Mouse (Mus musculus): Measurements from ENCODE around the gene Dnajc15. TPM values are rescaled to one million over a fixed set of nuclear protein-coding genes. Genes with fewer than 3 reads are reported as not detected.
"Not testable (repeated sequence)": the region's sequence is repeated elsewhere in the genome, so short reads cannot be mapped to it uniquely, and the experiment has no call there.

Dnajc15 gene
- polyA plus RNA-seq, 1 experiment: 15.5 TPM

- DNase-seq (ENCODE audit: low read depth): peak; percentile 58
- TF ChIP-seq CTCF (IDR thresholded peaks at IDR 0.05; ENCODE audit: borderline replicate concordance, extremely low read depth, insufficient read depth, insufficient read length) (no peak), POLR2A (IDR thresholded peaks at IDR 0.05; ENCODE audit: borderline replicate concordance, extremely low read depth, insufficient read depth, insufficient read length, poor library complexity, severe bottlenecking) (no peak)
Observed at GRCm38 (mm10) chr14:77886376-77886775, 11.5 kb upstream of the Dnajc15 start.

DNA sequence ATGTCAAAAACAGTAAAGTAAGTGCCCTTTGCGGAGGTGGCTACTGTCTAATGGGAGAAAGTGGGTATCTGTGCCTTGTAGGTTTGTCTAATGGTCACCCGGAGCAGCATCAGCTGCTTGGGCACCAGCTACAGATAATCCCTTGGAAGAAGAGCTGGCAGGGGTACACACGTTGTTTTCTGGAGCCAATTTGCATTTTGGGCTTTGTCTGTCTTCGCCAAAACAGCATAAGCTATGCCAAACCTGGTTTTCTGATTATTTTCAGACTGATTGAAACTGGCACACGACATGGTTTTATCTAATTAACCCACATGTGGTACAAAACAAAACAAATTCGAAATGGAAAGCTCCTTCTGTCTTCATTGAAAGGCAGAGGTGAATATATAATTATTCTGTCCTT, 7.7 kb upstream of the Dnajc15 start:
- DNase-seq (ENCODE audit: low read depth): peak; percentile 84
- TF ChIP-seq POLR2A (IDR thresholded peaks at IDR 0.05; ENCODE audit: borderline replicate concordance, extremely low read depth, insufficient read depth, insufficient read length, poor library complexity, severe bottlenecking): no peak

- no peak for TF ChIP-seq POLR2A (IDR thresholded peaks at IDR 0.05; ENCODE audit: borderline replicate concordance, extremely low read depth, insufficient read depth, insufficient read length, poor library complexity, severe bottlenecking)
- TF ChIP-seq CTCF (IDR thresholded peaks at IDR 0.05; ENCODE audit: borderline replicate concordance, extremely low read depth, insufficient read depth, insufficient read length): no peak
Observed at GRCm38 (mm10) chr14:77881998-77882397, 7.1 kb upstream of the Dnajc15 start.

DNA sequence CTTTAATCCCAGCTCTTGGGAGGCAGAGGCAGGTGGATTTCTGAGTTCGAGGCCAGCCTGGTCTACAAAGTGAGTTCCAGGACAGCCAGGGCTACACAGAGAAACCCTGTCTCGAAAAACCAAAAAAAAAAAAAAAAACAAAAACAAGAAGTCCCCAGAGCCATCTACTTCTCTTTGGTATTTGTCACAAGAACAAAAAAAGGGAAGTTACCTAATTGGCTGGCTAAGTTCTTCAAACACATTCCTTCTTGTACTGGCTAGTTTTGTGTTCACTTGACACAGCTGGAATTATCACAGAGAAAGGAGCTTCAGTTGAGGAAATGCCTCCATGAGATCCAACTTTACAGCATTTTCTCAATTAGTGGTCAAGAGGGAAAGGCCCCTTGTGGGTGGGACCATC, 3.0 kb upstream of the Dnajc15 start:
- not testable (repeated sequence) for DNase-seq (ENCODE audit: low read depth)

More at GRCm38 (mm10) chr14:77881998-77882397, 7.1 kb upstream of the Dnajc15 start:
- DNase-seq (ENCODE audit: low read depth): no peak

DNA sequence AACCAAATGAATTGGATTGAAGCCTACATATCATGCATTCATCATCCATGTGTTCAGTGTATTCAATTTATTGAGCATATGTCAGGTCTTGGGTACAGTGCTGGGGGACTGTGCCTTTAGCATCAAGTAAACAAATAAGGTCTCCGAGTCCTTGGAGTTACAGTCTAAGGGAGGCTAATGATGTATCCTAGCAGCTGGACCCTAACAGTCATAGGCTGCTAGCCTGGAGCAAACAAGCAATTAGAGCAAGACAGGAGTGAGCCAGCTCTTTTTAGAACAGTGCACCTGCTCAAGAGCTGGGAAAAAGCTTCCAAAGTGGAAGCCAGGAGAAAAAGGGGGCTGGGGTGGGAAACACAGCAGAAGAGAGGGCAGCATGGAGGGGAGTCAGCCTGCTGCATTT, 1.3 kb upstream of the Dnajc15 start:
- TF ChIP-seq CTCF (IDR thresholded peaks at IDR 0.05; ENCODE audit: borderline replicate concordance, extremely low read depth, insufficient read depth, insufficient read length) (no peak), POLR2A (IDR thresholded peaks at IDR 0.05; ENCODE audit: borderline replicate concordance, extremely low read depth, insufficient read depth, insufficient read length, poor library complexity, severe bottlenecking) (no peak)
- DNase-seq (ENCODE audit: low read depth): peak; percentile 80

- TF ChIP-seq POLR2A (IDR thresholded peaks at IDR 0.05; ENCODE audit: borderline replicate concordance, extremely low read depth, insufficient read depth, insufficient read length, poor library complexity, severe bottlenecking) (no peak), CTCF (IDR thresholded peaks at IDR 0.05; ENCODE audit: borderline replicate concordance, extremely low read depth, insufficient read depth, insufficient read length) (no peak)
Observed at GRCm38 (mm10) chr14:77871380-77871975, 3.4 kb downstream of the Dnajc15 start.

DNA sequence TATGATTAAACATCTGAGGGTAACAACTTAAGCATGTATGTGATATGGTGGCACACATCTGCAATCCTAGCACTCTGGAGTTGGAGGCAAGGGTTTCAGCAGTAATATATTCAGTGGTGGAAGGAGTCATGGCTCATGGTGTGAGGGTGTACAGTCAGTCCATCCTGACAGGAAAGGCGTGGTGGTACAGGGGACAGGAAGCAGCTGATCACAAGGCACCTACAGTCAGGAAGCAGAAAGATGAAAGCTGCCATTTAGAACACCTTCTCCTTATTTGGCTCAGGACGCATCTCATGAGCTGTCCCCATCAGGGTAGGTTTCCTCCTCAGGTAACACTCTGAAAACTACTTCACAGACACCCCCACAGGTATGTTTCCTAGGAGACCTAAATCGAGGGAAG, 4.0 kb downstream of the Dnajc15 start:
- TF ChIP-seq POLR2A (IDR thresholded peaks at IDR 0.05; ENCODE audit: borderline replicate concordance, extremely low read depth, insufficient read depth, insufficient read length, poor library complexity, severe bottlenecking): no peak
- no peak for TF ChIP-seq CTCF (IDR thresholded peaks at IDR 0.05; ENCODE audit: borderline replicate concordance, extremely low read depth, insufficient read depth, insufficient read length)
- no peak for DNase-seq (ENCODE audit: low read depth)

More at GRCm38 (mm10) chr14:77871380-77871975, 3.4 kb downstream of the Dnajc15 start:
- no peak for DNase-seq (ENCODE audit: low read depth)

- TF ChIP-seq POLR2A (IDR thresholded peaks at IDR 0.05; ENCODE audit: borderline replicate concordance, extremely low read depth, insufficient read depth, insufficient read length, poor library complexity, severe bottlenecking) (no peak), CTCF (IDR thresholded peaks at IDR 0.05; ENCODE audit: borderline replicate concordance, extremely low read depth, insufficient read depth, insufficient read length) (no peak)
- no peak for DNase-seq (ENCODE audit: low read depth)
Observed at GRCm38 (mm10) chr14:77867601-77868000, 7.3 kb downstream of the Dnajc15 start.

GRCm38 (mm10) chr14:77864510-77864909, 10.4 kb downstream of the Dnajc15 start:
- no peak for TF ChIP-seq CTCF (IDR thresholded peaks at IDR 0.05; ENCODE audit: borderline replicate concordance, extremely low read depth, insufficient read depth, insufficient read length)
- no peak for TF ChIP-seq POLR2A (IDR thresholded peaks at IDR 0.05; ENCODE audit: borderline replicate concordance, extremely low read depth, insufficient read depth, insufficient read length, poor library complexity, severe bottlenecking)
- DNase-seq (ENCODE audit: low read depth): peak; percentile 18

GRCm38 (mm10) chr14:77864051-77864450, 10.9 kb downstream of the Dnajc15 start:
- peak; percentile 60 for DNase-seq (ENCODE audit: low read depth)
- TF ChIP-seq CTCF (IDR thresholded peaks at IDR 0.05; ENCODE audit: borderline replicate concordance, extremely low read depth, insufficient read depth, insufficient read length) (no peak), POLR2A (IDR thresholded peaks at IDR 0.05; ENCODE audit: borderline replicate concordance, extremely low read depth, insufficient read depth, insufficient read length, poor library complexity, severe bottlenecking) (no peak)

GRCm38 (mm10) chr14:77860841-77861560, 13.9 kb downstream of the Dnajc15 start:
- TF ChIP-seq POLR2A (IDR thresholded peaks at IDR 0.05; ENCODE audit: borderline replicate concordance, extremely low read depth, insufficient read depth, insufficient read length, poor library complexity, severe bottlenecking) (no peak), CTCF (IDR thresholded peaks at IDR 0.05; ENCODE audit: borderline replicate concordance, extremely low read depth, insufficient read depth, insufficient read length) (no peak)
- no peak for DNase-seq (ENCODE audit: low read depth)

DNA sequence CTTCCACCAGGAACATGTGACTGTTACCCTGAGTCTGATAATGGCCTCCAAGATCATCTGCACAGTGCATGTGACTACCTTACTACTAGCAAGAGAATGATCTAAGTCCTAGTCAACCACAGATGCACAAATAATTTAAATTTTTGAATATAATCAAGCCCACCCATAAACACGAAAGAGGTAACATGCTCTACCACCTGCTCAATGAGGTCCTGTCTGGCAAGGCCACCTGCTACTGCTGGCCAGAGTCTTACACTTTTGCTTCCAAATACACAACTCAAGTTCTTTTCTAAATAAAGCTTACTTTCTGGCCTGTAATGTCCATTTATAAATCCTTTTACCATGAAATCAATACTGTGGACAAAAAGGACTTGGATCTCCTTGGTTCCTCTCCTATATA, 15.0 kb downstream of the Dnajc15 start:
- DNase-seq (ENCODE audit: low read depth): no peak
- TF ChIP-seq CTCF (IDR thresholded peaks at IDR 0.05; ENCODE audit: borderline replicate concordance, extremely low read depth, insufficient read depth, insufficient read length) (no peak), POLR2A (IDR thresholded peaks at IDR 0.05; ENCODE audit: borderline replicate concordance, extremely low read depth, insufficient read depth, insufficient read length, poor library complexity, severe bottlenecking) (no peak)
